Mouse (Mus musculus) forebrain, embryonic 14.5 days (tissue): ENCODE measurements around the gene Samd14. TPM values are rescaled to one million over a fixed set of nuclear protein-coding genes. Genes with fewer than 3 reads are reported as not detected.

Source experiments
- ATAC-seq: fragments of 200-750 bp; cut with Nextera tagmentation; 2 replicates; pipeline ENCODE4 v1.8.0; 2017; ENCODE audit warnings: mild to moderate bottlenecking, moderate library complexity
- DNase-seq: peaks from one replicate; pipeline ENCODE4 v3.0.0-alpha.2; 2015; ENCODE audit warnings: low spot score
- H3K27ac ChIP-seq: fragments of 300-500 bp; sonication (generic); 2 replicates; pipeline ENCODE4 v1.5.1; 2014; ENCODE audit warnings: low read depth, mild to moderate bottlenecking, control low read depth, low read length, moderate library complexity
- H3K27me3 ChIP-seq: fragments of 300-500 bp; sonication (generic); replicated peaks from 2 replicates; pipeline ENCODE4 v1.6.1; 2014; ENCODE audit warnings: low read length, control low read depth, mixed read lengths; ENCODE audit not compliant: control insufficient read depth, insufficient read depth
- H3K36me3 ChIP-seq: fragments of 300-500 bp; sonication (generic); 2 replicates; pipeline ENCODE4 v1.6.1; 2014; ENCODE audit warnings: low read length, control low read depth; ENCODE audit not compliant: control insufficient read depth, insufficient read depth
- H3K4me1 ChIP-seq: fragments of 300-500 bp; sonication (generic); 2 replicates; pipeline ENCODE4 v1.6.1; 2014; ENCODE audit warnings: antibody characterized with exemption, low read length, control low read depth; ENCODE audit not compliant: control insufficient read depth, insufficient read depth
- H3K4me2 ChIP-seq: fragments of 300-500 bp; sonication (generic); 2 replicates; pipeline ENCODE4 v1.6.1; 2014; ENCODE audit warnings: mild to moderate bottlenecking, control low read depth, low read length
- H3K4me3 ChIP-seq: fragments of 300-500 bp; sonication (generic); 2 replicates; pipeline ENCODE4 v1.5.1; 2014; ENCODE audit warnings: low read depth, low read length, control low read depth
- H3K9ac ChIP-seq: fragments of 300-500 bp; sonication (generic); 2 replicates; pipeline ENCODE4 v1.6.1; 2014; ENCODE audit warnings: mild to moderate bottlenecking, low read length, control low read depth, moderate library complexity
- H3K9me3 ChIP-seq: fragments of 300-500 bp; sonication (generic); replicated peaks from 2 replicates; pipeline ENCODE4 v1.6.1; 2016; ENCODE audit warnings: low read length, control low read depth, mixed read lengths; ENCODE audit not compliant: control insufficient read depth
- WGBS: fragments of 180-500 bp; shearing (Covaris S2); extraction: QIAGEN DNeasy Blood & Tissue Kit; methylation state at CpG from one replicate; pipeline ENCODE4 v1.1.7; 2014; 5-methylcytosine and 5-hydroxymethylcytosine counted together
- polyA plus RNA-seq: library from polyadenylated mRNA; unstranded; fragments of >200 nt; fragmentation: Nextera tagmentation; extraction: Ambion mirVana; gene quantifications from 2 replicates; pipeline ENCODE4 v1.2.1, GENCODE M21; 2014

Gene Samd14
- polyA plus RNA-seq, 1 experiment from 2014 or later = 81.7 TPM

DNA sequence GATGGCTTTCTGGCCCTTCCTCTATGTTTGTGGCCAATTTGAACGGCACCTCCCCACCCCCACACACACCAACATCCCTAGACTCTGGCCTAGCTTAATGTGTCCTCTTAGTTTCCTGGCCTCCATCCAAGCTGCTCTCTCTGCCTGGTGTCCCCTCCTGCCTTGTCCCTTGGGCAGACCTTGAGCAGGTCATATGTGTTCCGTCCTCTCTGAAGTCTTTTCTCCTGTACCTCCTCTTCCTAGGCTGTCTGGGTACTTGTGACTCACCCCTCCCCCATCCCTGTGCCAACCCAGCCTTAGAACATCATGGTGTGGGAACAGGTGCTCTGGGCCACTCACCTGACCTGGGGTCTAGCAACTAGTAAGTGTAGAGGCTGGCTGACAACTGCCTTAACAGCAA lies 34.7 kb upstream of the Samd14 start:
- no peak for DNase-seq
- H3K36me3 ChIP-seq = no peaks in the 10 kb centered on the region
- no peak overlapping the region for H3K4me3 ChIP-seq
- no peak overlapping the region for H3K27ac ChIP-seq
- 92% methylated on average over 2 of the region's 2 CpGs for WGBS
- H3K4me2 ChIP-seq = no peak overlapping the region
- no peak for ATAC-seq
- H3K9me3 ChIP-seq = no peaks in the 10 kb centered on the region
- no peak overlapping the region for H3K9ac ChIP-seq
- no peaks in the 10 kb centered on the region for H3K27me3 ChIP-seq
- peaks cover 7% of the 10 kb centered on the region; the same call in 1 of the 2 replicates for H3K4me1 ChIP-seq

DNA sequence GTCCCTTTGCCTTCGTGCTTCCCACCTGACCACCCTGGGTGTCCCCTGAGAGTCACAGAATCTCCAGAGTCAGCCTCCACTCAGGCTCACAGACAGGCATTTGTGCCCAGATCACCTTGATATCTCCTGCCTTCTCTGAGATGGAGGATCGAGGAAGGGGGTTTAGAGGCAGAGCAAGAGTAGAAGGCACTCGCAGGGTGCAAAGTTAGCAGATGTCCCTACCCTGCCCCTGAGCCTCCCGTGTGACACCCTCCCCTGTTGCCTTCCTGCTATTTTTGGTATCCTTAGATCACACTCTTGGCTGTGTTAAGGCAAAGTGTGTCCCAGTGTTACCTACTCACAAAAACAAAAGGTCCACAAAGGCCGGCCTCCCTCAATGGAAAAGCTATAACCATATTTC lies 33.5 kb upstream of the Samd14 start, which contains the start of gene Sgca:
Sgca (minus strand) TSS at position 129 of the 400 bp plus-strand sequence.
- H3K36me3 ChIP-seq = no peaks in the 10 kb centered on the region
- no peak within 1 kb of the TSS for H3K4me3 ChIP-seq
- H3K4me2 ChIP-seq = no peak within 1 kb of the TSS
- no peak within 1 kb of the TSS for H3K9ac ChIP-seq
- no peaks in the 10 kb centered on the region for H3K27me3 ChIP-seq
- DNase-seq (no peak), ATAC-seq (no peak)
- H3K9me3 ChIP-seq = no peaks in the 10 kb centered on the region
- WGBS = 77% methylated on average over 5 of the region's 5 CpGs
- no peak within 1 kb of the TSS for H3K27ac ChIP-seq
- peaks cover 7% of the 10 kb centered on the region; the same call in 1 of the 2 replicates for H3K4me1 ChIP-seq

DNA sequence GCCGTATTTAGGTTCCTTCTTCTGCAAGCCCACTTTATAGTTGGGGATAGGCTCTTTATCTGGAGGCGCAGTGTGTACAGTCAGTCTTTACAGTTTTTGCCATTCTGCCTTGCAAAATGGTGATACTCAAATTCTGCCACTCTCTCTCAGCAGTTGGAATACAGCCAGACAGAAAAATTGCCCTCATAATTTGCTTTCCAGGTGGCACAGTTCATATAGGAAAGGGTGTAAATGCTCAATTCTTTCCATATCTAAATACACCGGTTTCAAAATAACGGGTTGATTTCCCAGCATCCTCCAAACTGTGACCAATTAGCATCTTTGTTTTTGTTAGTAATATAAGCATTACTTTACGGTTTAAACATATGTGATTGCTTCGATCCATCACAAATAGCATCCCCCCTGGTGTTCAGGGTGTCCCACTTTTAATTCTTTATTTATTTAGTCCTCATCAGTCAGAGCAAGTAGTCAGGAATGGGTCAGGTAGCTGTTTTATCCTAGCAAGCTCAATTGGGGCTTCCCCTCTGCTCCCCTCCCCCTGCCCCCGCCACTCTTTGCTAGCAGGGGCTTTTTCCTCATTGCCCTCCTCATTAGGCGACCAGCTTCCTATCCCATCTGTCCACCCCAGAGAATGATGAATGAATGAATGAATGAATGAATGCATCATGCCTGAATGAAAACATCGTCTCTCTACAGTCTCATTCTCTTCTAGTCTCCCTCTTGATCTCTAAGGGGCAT lies 31.3 kb upstream of the Samd14 start:
- Histone ChIP-seq H3K9me3 (no peaks in the 10 kb centered on the region), H3K27ac (peak overlapping the region; percentile 96), H3K27me3 (no peaks in the 10 kb centered on the region), H3K36me3 (no peaks in the 10 kb centered on the region), H3K4me3 (peak overlapping the region; percentile 21), H3K9ac (peak overlapping the region; percentile 70), H3K4me1 (peaks cover 7% of the 10 kb centered on the region; the same call in 1 of the 2 replicates), H3K4me2 (peak overlapping the region; percentile 49)
- ATAC-seq = peak; percentile 74
- DNase-seq = peak; percentile 58
- WGBS = 35% methylated on average over 9 of the region's 9 CpGs

DNA sequence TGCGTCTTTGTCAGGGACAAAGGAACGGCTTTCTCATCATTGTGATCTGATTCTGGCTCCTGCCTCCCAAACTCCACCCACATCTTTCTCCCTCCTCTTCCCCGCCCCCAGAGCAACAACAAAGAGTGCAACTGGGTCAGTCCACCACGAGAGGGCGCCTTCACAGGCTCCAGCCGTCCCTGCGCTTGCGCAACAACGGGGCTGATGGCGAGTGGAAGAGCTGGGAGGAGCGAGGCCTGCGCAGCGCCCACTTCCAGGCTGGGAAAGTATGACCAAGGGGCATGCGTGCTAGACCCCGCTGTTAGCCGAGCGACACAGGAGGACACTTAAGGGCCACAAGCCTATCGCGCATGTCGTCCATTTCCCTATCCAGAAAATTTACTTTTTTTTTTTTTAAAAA lies 30.7 kb upstream of the Samd14 start:
- ATAC-seq = peak; percentile 97
- 1% methylated on average over 20 of the region's 20 CpGs for WGBS
- peak overlapping the region; percentile 70 for H3K9ac ChIP-seq

DNA sequence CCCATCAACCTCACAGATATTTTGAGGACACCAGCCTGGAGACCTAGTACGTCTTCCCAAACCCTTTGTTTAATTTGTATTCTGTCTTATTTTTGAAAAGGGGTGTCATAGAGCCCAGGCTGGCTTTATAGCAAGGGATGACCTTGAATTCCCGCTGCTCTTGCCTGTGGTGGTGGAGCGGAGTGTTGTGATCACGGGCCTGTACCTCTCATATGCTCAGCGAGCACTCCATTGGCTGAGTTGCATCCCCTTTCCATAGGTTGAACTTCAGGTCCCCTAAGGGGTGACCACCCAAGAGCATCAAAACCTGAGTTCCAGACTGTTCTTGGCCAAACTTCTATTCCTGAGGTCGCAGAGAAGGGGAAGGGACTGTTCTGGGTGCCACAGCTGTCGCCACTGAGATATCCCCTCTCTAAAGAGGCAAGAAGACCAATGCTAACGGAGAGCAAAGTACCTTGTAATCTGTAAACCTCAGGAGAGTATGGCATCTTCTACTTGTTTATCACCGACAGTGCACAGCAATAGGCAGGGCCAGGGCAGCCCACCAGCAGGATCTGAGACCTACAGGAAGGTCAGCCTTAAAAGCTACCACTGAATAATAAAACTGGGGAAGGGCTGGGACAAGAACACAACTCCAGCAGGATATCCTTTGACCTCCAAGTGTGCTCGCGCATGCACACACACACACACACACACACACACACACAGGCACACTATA lies 30.1 kb upstream of the Samd14 start:
- Histone ChIP-seq H3K4me3 (no peak overlapping the region), H3K36me3 (no peaks in the 10 kb centered on the region), H3K27me3 (no peaks in the 10 kb centered on the region), H3K4me2 (peak overlapping the region; percentile 49), H3K27ac (peak overlapping the region; percentile 46; the same call in 1 of the 2 replicates), H3K9me3 (no peaks in the 10 kb centered on the region), H3K4me1 (peaks cover 7% of the 10 kb centered on the region; the same call in 1 of the 2 replicates), H3K9ac (peak overlapping the region; percentile 70; the same call in 1 of the 2 replicates)
- no peak for ATAC-seq
- DNase-seq = no peak
- WGBS = 78% methylated on average over 11 of the region's 11 CpGs

More for the DNA sequence above, 30.7 kb upstream of the Samd14 start:
- Histone ChIP-seq H3K4me2 (peak overlapping the region; percentile 49), H3K27me3 (no peaks in the 10 kb centered on the region), H3K4me1 (peaks cover 7% of the 10 kb centered on the region; the same call in 1 of the 2 replicates), H3K36me3 (no peaks in the 10 kb centered on the region), H3K9me3 (no peaks in the 10 kb centered on the region), H3K27ac (peak overlapping the region; percentile 96), H3K4me3 (peak overlapping the region; percentile 21)
- DNase-seq = peak; percentile 98

DNA sequence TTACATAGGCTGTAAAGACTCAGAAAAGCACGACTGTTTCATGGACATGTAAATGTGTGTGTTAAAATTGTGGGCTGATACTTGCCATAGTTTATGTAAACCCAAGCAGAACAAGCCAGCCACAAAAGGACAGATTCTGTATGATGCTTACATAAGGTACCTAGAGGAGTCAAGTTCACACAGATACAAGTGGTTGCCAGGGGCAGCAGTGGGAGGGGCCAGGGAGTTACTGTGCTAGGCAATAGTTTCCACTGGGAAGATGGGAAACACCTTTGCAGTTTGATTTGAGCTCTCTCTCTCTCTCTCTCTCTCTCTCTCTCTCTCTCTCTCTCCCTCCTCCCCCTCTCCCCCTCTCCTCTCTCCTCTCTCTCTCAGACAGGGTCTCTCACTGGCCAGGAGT lies 24.5 kb upstream of the Samd14 start:
- Histone ChIP-seq H3K36me3 (no peaks in the 10 kb centered on the region), H3K27ac (no peak overlapping the region), H3K9me3 (no peaks in the 10 kb centered on the region), H3K4me1 (peaks cover 9% of the 10 kb centered on the region), H3K4me2 (no peak overlapping the region), H3K4me3 (no peak overlapping the region), H3K27me3 (no peaks in the 10 kb centered on the region), H3K9ac (no peak overlapping the region)
- ATAC-seq (no peak), DNase-seq (no peak)
- 56% methylated on average over 1 of the region's 1 CpGs for WGBS

DNA sequence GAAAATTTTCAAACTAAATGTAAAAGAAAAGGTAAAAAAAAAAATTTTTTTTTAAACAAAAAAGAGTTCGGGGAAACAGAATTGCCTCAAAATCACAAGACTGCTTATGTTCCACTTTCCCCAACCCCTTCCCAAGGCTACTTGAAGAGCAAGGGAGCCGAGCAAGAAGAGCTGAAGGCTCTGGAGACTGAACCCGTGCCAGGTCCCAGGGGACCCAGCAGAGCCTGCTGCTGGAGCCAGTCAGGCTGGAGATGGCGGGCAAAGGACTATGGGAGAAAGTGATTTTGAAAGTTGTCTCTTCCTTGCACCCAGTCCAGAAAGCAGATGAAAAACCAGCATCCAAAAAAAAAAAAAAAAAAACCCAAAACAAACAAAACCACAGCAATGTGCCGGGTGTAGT lies 23.9 kb upstream of the Samd14 start:
- peaks cover 14% of the 10 kb centered on the region for H3K4me1 ChIP-seq
- DNase-seq = no peak

DNA sequence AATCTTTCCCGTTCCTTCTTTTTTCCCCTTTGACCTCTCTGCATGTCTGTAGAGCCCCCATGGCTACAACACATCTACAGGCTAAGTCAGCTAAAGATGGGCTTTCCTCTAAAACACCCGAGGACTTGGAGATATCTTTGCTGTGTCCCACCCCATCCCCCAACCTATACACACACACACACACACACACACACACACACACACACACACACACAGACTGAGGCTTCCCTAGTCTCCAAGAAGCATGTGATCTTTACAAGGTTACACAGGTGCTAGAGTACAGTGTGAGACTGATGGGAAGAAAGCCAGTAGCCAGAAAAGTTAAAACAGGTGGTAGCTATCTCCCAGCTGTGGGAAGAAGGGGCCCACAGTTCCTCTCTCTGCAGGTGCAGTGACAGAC lies 23.2 kb upstream of the Samd14 start:
- no peaks in the 10 kb centered on the region for H3K27me3 ChIP-seq
- H3K4me1 ChIP-seq = peaks cover 14% of the 10 kb centered on the region
- no peak overlapping the region for H3K4me3 ChIP-seq
- no peak overlapping the region for H3K27ac ChIP-seq
- no peaks in the 10 kb centered on the region for H3K36me3 ChIP-seq
- 77% methylated on average over 2 of the region's 2 CpGs for WGBS
- no peak overlapping the region for H3K9ac ChIP-seq
- no peak for ATAC-seq
- no peak for DNase-seq
- H3K9me3 ChIP-seq = no peaks in the 10 kb centered on the region
- no peak overlapping the region for H3K4me2 ChIP-seq

More for the DNA sequence above, 23.9 kb upstream of the Samd14 start:
- H3K9ac ChIP-seq = no peak overlapping the region
- H3K4me2 ChIP-seq = no peak overlapping the region
- no peaks in the 10 kb centered on the region for H3K36me3 ChIP-seq
- H3K9me3 ChIP-seq = no peaks in the 10 kb centered on the region
- ATAC-seq = no peak
- 83% methylated on average over 5 of the region's 5 CpGs for WGBS
- H3K27me3 ChIP-seq = no peaks in the 10 kb centered on the region
- no peak overlapping the region for H3K27ac ChIP-seq
- no peak overlapping the region for H3K4me3 ChIP-seq

DNA sequence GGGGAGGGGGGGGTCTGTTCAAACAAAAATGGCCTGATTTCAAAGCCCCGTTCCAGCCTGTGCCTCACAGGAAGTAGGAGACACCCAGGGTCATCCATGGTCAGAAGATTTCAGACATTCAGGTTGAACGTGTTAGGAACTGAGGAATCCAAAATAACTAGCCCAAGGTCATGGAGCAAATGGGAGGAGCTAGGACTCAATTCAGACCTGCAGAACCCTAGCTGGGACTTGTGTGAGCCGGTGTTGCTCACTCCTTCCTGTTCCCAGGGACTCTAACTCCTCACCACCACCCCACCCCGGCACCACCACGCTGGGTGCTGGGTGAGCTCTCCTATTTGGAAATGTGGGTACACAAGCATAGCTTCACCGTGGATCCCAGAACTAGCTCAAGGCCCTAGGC lies 22.3 kb upstream of the Samd14 start:
- H3K4me1 ChIP-seq = peaks cover 14% of the 10 kb centered on the region
- H3K9ac ChIP-seq = no peak overlapping the region; the same call in 1 of the 2 replicates
- H3K36me3 ChIP-seq = no peaks in the 10 kb centered on the region
- H3K27me3 ChIP-seq = no peaks in the 10 kb centered on the region
- no peak for DNase-seq
- no peak for ATAC-seq
- no peak overlapping the region for H3K4me2 ChIP-seq
- H3K27ac ChIP-seq = no peak overlapping the region
- WGBS = 57% methylated on average over 6 of the region's 6 CpGs
- no peaks in the 10 kb centered on the region for H3K9me3 ChIP-seq
- no peak overlapping the region for H3K4me3 ChIP-seq
